In genomic region chr3:101831189-101831858, GRCm38 (mm10) we compare ENCODE assay signal across 11 mouse cellular contexts. TPM values are rescaled to one million over a fixed set of nuclear protein-coding genes. Genes with fewer than 3 reads are reported as not detected.
A peak's percentile ranks its signal among the peaks of the same experiment; 100 is the strongest.
DNase-seq lines count a peak whose midpoint lies in the region; ATAC-seq and TF ChIP-seq lines count a peak whose summit lies in the region.
"Had no signal": no experiment of that assay in that cellular context is flagged by ENCODE, and none has a peak within 500 bp of the region (broad histone marks: within the 10 kb centered on the region; RNA-seq: fewer than 3 reads in every experiment).

No protein-coding gene starts in this region.

- ATAC-seq in kidney, postnatal 0 days (replicated peaks; ENCODE audit: low FRiP score, low read depth): peak; percentile 67
- no peak for ATAC-seq in erythroblast, adult 5-6 weeks (replicated peaks; ENCODE audit: low FRiP score, poor library complexity, severe bottlenecking)

- H3K4me2 ChIP-seq in CH12.LX (ENCODE audit: insufficient read depth, low read depth, poor library complexity, severe bottlenecking): peak overlapping the region; percentile 71
- no peak overlapping the region for H3K4me2 ChIP-seq in kidney, postnatal 0 days (ENCODE audit: low read length)

- no peaks in the 10 kb centered on the region for H3K79me2 ChIP-seq in CH12.LX (replicated peaks; ENCODE audit: control insufficient read depth, extremely low read depth, insufficient read depth, poor library complexity, severe bottlenecking)

- TF ChIP-seq RAD21 in CH12.LX (IDR thresholded peaks at IDR 0.05; ENCODE audit: low read depth, low read length): no peak

- H3K27ac ChIP-seq in CH12.LX (ENCODE audit: insufficient read depth, low read depth): peak overlapping the region; percentile 70
- 0 out of 2 replicates have a peak overlapping the region, but pooled peaks have one; percentile 10 for H3K27ac ChIP-seq in kidney, postnatal 0 days

- no peaks in the 10 kb centered on the region for H3K9me3 ChIP-seq in CH12.LX (replicated peaks; ENCODE audit: low read length)
- no peaks in the 10 kb centered on the region for H3K9me3 ChIP-seq in kidney, postnatal 0 days (replicated peaks; ENCODE audit: low read length)
- H3K9me3 ChIP-seq: G1E had no signal

- no peaks in the 10 kb centered on the region for H3K27me3 ChIP-seq in CH12.LX (replicated peaks)
- no peaks in the 10 kb centered on the region for H3K27me3 ChIP-seq in kidney, postnatal 0 days (ENCODE audit: insufficient read depth, low read length)

- WGBS in kidney, postnatal 0 days: 26% methylated on average over 10 of the region's 10 CpGs

- in situ Hi-C loops in CH12.LX (cut with MboI; ENCODE audit: low pct_ligation_motif_present, low pct_unique_long_range_greater_than_20kb, low sequenced_read_pairs): no loop called here

- no peak for TF ChIP-seq EP300 in CH12.LX (IDR thresholded peaks at IDR 0.05; ENCODE audit: low read length)

- no peak for TF ChIP-seq POLR2A in CH12.LX (IDR thresholded peaks at IDR 0.05; ENCODE audit: low read depth, low read length)

- peak overlapping the region; percentile 73 for H3K9ac ChIP-seq in CH12.LX (ENCODE audit: insufficient read depth, low read depth)
- H3K9ac ChIP-seq in kidney, postnatal 0 days (ENCODE audit: low read depth, low read length): no peak overlapping the region

- H3K4me1 ChIP-seq in CH12.LX (ENCODE audit: control insufficient read depth in 1 of 2, insufficient read depth in 2 of 2): peaks cover 50 to 75% of the 10 kb centered on the region in 2 experiments
- peaks cover 13% of the 10 kb centered on the region; the same call in 1 of the 2 replicates for H3K4me1 ChIP-seq in kidney, postnatal 0 days (replicated peaks; ENCODE audit: insufficient read depth, low read length)

- H3K4me3 ChIP-seq in CH12.LX (replicated peaks in 1 of 3; ENCODE audit: low read depth in 2 of 3, low read length in 2 of 3, poor library complexity in 1 of 3): peak overlapping the region in 2 of 3 experiments; percentile 5 to 49
- no peak overlapping the region for H3K4me3 ChIP-seq in kidney, postnatal 0 days (replicated peaks; ENCODE audit: low read depth, low read length)

- peaks cover 0 to 12% of the 10 kb centered on the region in 2 experiments for H3K36me3 ChIP-seq in CH12.LX (replicated peaks in 1 of 2; ENCODE audit: control insufficient read depth in 1 of 2, insufficient read depth in 1 of 2, low read length in 1 of 2)
- H3K36me3 ChIP-seq in kidney, postnatal 0 days (ENCODE audit: insufficient read depth, low read length): no peaks in the 10 kb centered on the region
- H3K36me3 ChIP-seq: G1E had no signal

- no peak for DNase-seq in CH12.LX (ENCODE audit: extremely low read depth)
- DNase-seq in adrenal gland, postnatal 36 days: peak; percentile 80 to 87
- DNase-seq in kidney, postnatal 0 days (ENCODE audit: low spot score): peak; percentile 55
- DNase-seq in lung, postnatal 25 days (ENCODE audit: low spot score): peak; percentile 54
- DNase-seq in left cerebral cortex, adult 11 months (ENCODE audit: low spot score): no peak
- DNase-seq in cerebellum, adult 8-10 months: no peak
- DNase-seq in c-Kit-positive CD71-positive TER-119-positive erythroid progenitor cells, embryonic 14.5 days (ENCODE audit: low spot score): no peak
- DNase-seq: cerebellum, adult 11 months; right cerebral cortex, postnatal 14 days had no signal

- TF ChIP-seq CTCF in CH12.LX (conservative IDR thresholded peaks at IDR 0.05 in 1 of 2, IDR thresholded peaks at IDR 0.05 in 1 of 2; ENCODE audit: low read depth in 2 of 2, low read length in 2 of 2): no peak
- TF ChIP-seq CTCF in kidney, postnatal 0 days (IDR thresholded peaks at IDR 0.05; ENCODE audit: low read depth): no peak

- dilution Hi-C loops in CH12.LX (cut with MboI; ENCODE audit: extremely low pct_ligation_motif_present, extremely low pct_unique_long_range_greater_than_20kb, low sequenced_read_pairs): no loop called here

TF ChIP-seq in CH12.LX, 34 proteins besides CTCF, POLR2A, EP300 and RAD21:
- TF ChIP-seq ZC3H11A (IDR thresholded peaks at IDR 0.05; ENCODE audit: low read depth, low read length) (no peak), ZMIZ1 (IDR thresholded peaks at IDR 0.05; ENCODE audit: low read depth, low read length) (no peak), CHD1 (IDR thresholded peaks at IDR 0.05; ENCODE audit: low read depth, low read length) (no peak), USF1 (IDR thresholded peaks at IDR 0.05; ENCODE audit: low read depth, low read length) (no peak), ELF1 (IDR thresholded peaks at IDR 0.05; ENCODE audit: low read depth, low read length) (no peak), MEF2A (IDR thresholded peaks at IDR 0.05; ENCODE audit: borderline replicate concordance, low read depth, low read length) (no peak)
TF ChIP-seq in CH12.LX: peak in this region for 0.

RNA-seq across cellular contexts. Expression of gene Mab21l3, which starts 17.4 kb away (rescaled TPM):
- total RNA-seq in CH12.LX (2012; rRNA removed) (2.0 and 2.8 TPM in 2 replicates), CH12.LX (2014; rRNA removed) (3.4 and 3.5 TPM in 2 replicates)
- 1.9 and 2.1 TPM in 2 replicates for polyA plus RNA-seq in CH12.LX (2012; ENCODE audit: insufficient read length, low read depth)
- total RNA-seq in adrenal gland, postnatal 36 days (2021): under 1 TPM in 1 of 2 experiments, not detected in 1; 0.89 TPM
- polyA plus RNA-seq in kidney, postnatal 0 days (2015; fragmentation: Nextera tagmentation; extraction: Ambion mirVana): 1.0 TPM in 2 replicates
- not detected in 2 replicates for total RNA-seq in erythroblast, adult 5-6 weeks (2015; ENCODE audit: low replicate concordance)
- total RNA-seq in erythroblast, adult 5-6 weeks (2017; ENCODE audit: low replicate concordance): not detected in 2 replicates
- polyA plus RNA-seq: G1E had no signal

Comparison
In these comparisons a context has a peak if more than half of its experiments do, and no peak if none do; other contexts are left out.
1. DNase-seq: peak in adrenal gland, postnatal 36 days (2 of 2), kidney, postnatal 0 days (single experiment) and lung, postnatal 25 days (single experiment); none in CH12.LX (single experiment), left cerebral cortex, adult 11 months (single experiment), cerebellum, adult 8-10 months (single experiment) and c-Kit-positive CD71-positive TER-119-positive erythroid progenitor cells, embryonic 14.5 days (single experiment).